Mouse (Mus musculus) spleen, adult 2 months (tissue): ENCODE results near the gene Dock9. TPM values are rescaled to one million over a fixed set of nuclear protein-coding genes. Genes with fewer than 3 reads are reported as not detected.

Experiments
- DNase-seq, 2 experiments: peaks; one replicate each; pipeline versions ENCODE4 v3.0.0 to v3.0.0-alpha.2; 2012 to 2021; ENCODE audit warnings: low spot score in 2 of 2, low read depth in 1 of 2
- H3K27ac ChIP-seq: fragments of 200-500 bp; 2 replicates; pipeline ENCODE4 v1.5.1; 2012; ENCODE audit warnings: low read length, inconsistent platforms; ENCODE audit not compliant: insufficient read depth
- H3K27me3 ChIP-seq: fragments of 200-500 bp; 2 replicates; pipeline ENCODE4 v1.6.1; 2012; ENCODE audit warnings: mild to moderate bottlenecking, moderate library complexity, low read length, inconsistent platforms; ENCODE audit not compliant: control insufficient read depth, insufficient read depth
- H3K36me3 ChIP-seq: fragments of 200-500 bp; 2 replicates; pipeline ENCODE4 v1.6.1; 2012; ENCODE audit warnings: mild to moderate bottlenecking, low read length, inconsistent platforms; ENCODE audit not compliant: control insufficient read depth, insufficient read depth
- H3K4me1 ChIP-seq: fragments of 200-500 bp; 2 replicates; pipeline ENCODE4 v1.6.1; 2011; ENCODE audit warnings: inconsistent platforms; ENCODE audit not compliant: control insufficient read depth, insufficient read depth, insufficient read length
- H3K4me3 ChIP-seq: fragments of 200-500 bp; 2 replicates; pipeline ENCODE4 v1.5.1; 2011; ENCODE audit warnings: mild to moderate bottlenecking, inconsistent platforms; ENCODE audit not compliant: insufficient read depth, insufficient read length; ENCODE audit errors: extremely low read depth
- CTCF ChIP-seq: fragments of 200-500 bp; IDR thresholded peaks from 2 replicates; pipeline ENCODE4 v1.5.1; 2011; ENCODE audit warnings: mild to moderate bottlenecking, inconsistent platforms; ENCODE audit not compliant: insufficient read depth, insufficient read length, insufficient replicate concordance; ENCODE audit errors: extremely low read depth
- POLR2A ChIP-seq: fragments of 200-500 bp; IDR thresholded peaks from 2 replicates; pipeline ENCODE4 v1.6.1; 2011; ENCODE audit warnings: low read depth, low read length, inconsistent platforms
- WGBS: fragments of 180-500 bp; shearing (Covaris S2); methylation state at CpG from one replicate; pipeline ENCODE4 v1.1.7; 2018; 5-methylcytosine and 5-hydroxymethylcytosine counted together
- polyA plus RNA-seq: library from polyadenylated mRNA; depleted of rRNA; stranded (reverse); fragments of >200 nt; gene quantifications from 2 replicates; pipeline ENCODE4 v1.2.3, GENCODE M21; 2012

The Dock9 gene
- polyA plus RNA-seq, 1 experiment = 7.8 TPM

- Histone ChIP-seq H3K27ac (no peak overlapping the region), H3K36me3 (no peaks in the 10 kb centered on the region), H3K4me3 (no peak overlapping the region), H3K4me1 (no peaks in the 10 kb centered on the region; the same call in 1 of the 2 replicates), H3K27me3 (no peaks in the 10 kb centered on the region)
- 91% methylated on average over 2 of the region's 2 CpGs for WGBS
- no peak for DNase-seq
- TF ChIP-seq POLR2A (no peak), CTCF (no peak)
Measured at GRCm38 (mm10) chr14:121714268-121714667, 83.4 kb downstream of the Dock9 start.

DNA sequence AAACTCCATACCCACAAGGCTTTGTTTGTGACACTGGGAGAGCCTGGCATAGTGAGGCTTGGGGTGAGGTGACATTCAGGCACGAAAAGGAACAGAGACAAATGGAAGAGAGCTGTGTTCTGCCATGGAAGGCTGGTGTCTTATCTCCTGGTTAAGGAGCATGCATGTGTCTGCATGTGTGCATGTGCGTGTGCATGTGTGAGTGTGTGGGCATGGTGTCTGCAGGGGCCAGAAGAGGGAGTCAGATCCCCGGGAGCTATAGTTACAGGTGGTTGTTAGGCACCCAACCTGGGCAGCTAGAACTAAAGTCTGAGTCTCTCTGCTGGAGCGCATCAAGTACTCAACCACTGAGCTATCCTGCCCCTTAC lies 83.8 kb downstream of the Dock9 start:
- 91% methylated on average over 4 of the region's 4 CpGs for WGBS
- TF ChIP-seq CTCF (no peak), POLR2A (no peak)
- DNase-seq = no peak
- no peaks in the 10 kb centered on the region; the same call in 1 of the 2 replicates for H3K4me1 ChIP-seq
- H3K27me3 ChIP-seq = no peaks in the 10 kb centered on the region
- no peak overlapping the region for H3K4me3 ChIP-seq
- H3K27ac ChIP-seq = no peak overlapping the region
- no peaks in the 10 kb centered on the region for H3K36me3 ChIP-seq

DNA sequence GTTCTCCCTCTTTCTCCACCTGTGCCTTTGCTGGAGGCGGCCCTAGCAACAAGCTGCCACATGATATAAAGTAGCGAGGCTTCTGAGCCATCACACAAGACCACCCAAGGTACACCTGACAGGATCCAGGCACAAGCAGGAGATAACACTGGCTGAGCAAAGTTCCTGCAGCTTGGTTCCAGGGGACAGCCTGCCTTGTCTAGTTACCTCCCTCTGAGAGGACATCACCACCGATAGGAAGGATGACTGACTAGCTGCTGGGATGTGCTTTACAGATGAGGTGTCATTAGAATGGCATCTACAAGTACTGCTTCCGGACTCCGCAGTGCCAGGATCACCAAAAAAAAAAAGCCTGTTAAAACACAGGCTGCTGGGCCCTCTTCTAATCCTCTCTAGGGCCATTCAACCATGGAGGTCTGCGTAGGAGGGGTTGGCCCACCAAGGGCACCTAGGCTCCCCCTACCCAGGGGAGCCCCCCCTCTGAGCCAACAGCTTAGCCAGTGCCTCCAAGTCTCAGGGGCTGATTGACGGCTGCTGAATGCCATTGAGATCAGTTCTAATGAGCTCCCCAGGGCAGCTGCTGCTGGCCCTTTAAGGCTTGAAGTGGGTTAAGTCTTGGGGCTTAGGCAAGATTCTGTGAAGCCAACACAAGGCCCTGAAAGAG lies 84.3 kb downstream of the Dock9 start:
- Histone ChIP-seq H3K27me3 (no peaks in the 10 kb centered on the region), H3K27ac (no peak overlapping the region), H3K4me1 (no peaks in the 10 kb centered on the region; the same call in 1 of the 2 replicates), H3K4me3 (no peak overlapping the region), H3K36me3 (no peaks in the 10 kb centered on the region)
- TF ChIP-seq CTCF = no peak
- no peak for TF ChIP-seq POLR2A
- DNase-seq = no peak
- WGBS = 86% methylated on average over 7 of the region's 7 CpGs

DNA sequence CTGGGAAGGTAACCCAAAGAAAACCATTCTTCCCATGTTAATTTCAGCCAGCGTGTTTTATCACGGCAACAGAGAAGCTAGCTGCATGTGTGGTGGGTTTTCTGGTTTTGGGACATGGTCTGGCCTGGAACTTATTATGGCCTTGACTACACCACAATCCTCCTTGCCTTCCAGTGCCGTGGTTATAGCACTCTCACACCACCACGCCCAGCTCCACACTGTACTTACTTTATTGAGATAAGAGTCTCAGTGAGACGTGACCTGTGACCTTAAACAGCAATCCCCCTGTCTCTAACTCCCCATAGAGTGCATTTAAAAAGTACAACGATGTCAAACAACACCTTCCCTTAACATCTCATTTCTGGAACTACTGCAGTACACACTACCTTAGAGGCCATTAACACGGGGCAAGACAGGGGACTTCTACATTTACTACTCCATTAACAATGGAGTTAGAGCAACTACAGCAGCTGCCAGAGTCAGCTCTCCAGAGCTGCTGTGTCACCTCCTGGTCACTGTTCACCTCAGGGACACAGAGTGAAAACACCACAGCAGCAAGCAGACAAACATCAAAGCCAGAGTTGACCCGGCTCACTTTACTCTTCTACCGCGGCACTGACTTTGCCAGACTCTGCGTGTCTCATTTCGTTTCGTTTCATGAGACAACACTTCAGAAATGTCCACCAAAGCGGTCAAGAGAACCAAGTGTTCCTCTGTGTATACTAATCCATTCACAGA lies 86.4 kb downstream of the Dock9 start:
- Histone ChIP-seq H3K27ac (no peak overlapping the region), H3K4me1 (no peaks in the 10 kb centered on the region; the same call in 1 of the 2 replicates), H3K27me3 (no peaks in the 10 kb centered on the region), H3K4me3 (no peak overlapping the region), H3K36me3 (no peaks in the 10 kb centered on the region)
- WGBS = 75% methylated on average over 14 of the region's 14 CpGs
- no peak for DNase-seq
- TF ChIP-seq POLR2A (no peak), CTCF (no peak)

GRCm38 (mm10) chr14:121710130-121710529 lies 87.5 kb downstream of the Dock9 start:
- H3K27me3 ChIP-seq = no peaks in the 10 kb centered on the region
- no peak overlapping the region for H3K27ac ChIP-seq
- TF ChIP-seq CTCF (no peak), POLR2A (no peak)
- 67% methylated on average over 3 of the region's 3 CpGs for WGBS
- no peaks in the 10 kb centered on the region for H3K36me3 ChIP-seq
- no peak for DNase-seq
- H3K4me3 ChIP-seq = no peak overlapping the region
- H3K4me1 ChIP-seq = no peaks in the 10 kb centered on the region; the same call in 1 of the 2 replicates

DNA sequence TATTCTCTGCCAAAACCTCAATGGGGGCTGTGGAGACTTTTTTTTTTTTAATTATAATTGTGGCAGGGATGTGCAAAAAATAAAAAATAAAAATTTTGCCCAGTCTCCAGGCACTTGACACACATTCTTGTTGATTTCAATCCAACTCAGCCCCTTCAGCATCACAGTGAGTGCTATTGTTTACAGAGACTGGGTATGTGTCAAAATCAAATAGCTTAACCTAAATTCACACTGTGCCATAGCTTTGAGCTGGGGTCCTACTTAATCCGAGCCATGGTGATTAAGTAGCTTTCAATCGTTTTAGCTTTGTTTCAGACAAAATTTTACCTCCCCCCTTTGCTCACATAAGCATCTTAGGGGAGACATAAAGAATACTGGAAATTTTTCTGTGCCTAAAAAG lies 89.4 kb downstream of the Dock9 start:
- TF ChIP-seq POLR2A (no peak), CTCF (no peak)
- no peaks in the 10 kb centered on the region for H3K36me3 ChIP-seq
- WGBS = 91% methylated on average over 2 of the region's 2 CpGs
- H3K4me1 ChIP-seq = no peaks in the 10 kb centered on the region; the same call in 1 of the 2 replicates
- no peak for DNase-seq
- H3K27ac ChIP-seq = no peak overlapping the region
- no peak overlapping the region for H3K4me3 ChIP-seq
- H3K27me3 ChIP-seq = no peaks in the 10 kb centered on the region

DNA sequence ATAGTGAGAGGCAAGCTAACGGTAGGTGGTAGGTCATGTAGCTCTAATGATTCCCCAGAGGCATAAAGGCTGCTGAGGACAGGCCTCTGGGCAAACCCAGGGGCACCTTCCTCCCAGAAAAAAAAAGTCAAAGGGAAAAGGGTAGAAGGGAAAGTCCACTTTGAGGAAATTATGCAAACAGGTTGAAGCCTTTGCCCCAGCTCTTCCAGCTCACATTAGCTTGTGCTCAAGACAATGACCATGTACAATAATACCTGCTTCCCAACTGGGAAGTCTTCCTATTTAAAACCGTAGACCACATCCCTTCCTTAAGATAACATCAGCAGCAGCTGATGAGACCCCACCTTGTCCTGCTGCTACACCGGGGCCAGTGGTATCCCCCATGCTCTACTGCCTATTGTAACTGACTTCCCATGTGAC lies 91.1 kb downstream of the Dock9 start:
- H3K27me3 ChIP-seq = no peaks in the 10 kb centered on the region
- H3K4me3 ChIP-seq = no peak overlapping the region
- H3K4me1 ChIP-seq = peaks cover 6% of the 10 kb centered on the region; the same call in 1 of the 2 replicates
- WGBS = 70% methylated on average over 3 of the region's 3 CpGs
- TF ChIP-seq POLR2A (no peak), CTCF (no peak)
- no peaks in the 10 kb centered on the region for H3K36me3 ChIP-seq
- no peak for DNase-seq
- H3K27ac ChIP-seq = no peak overlapping the region
